Mouse (Mus musculus) neural tube, embryonic 14.5 days (tissue): ENCODE results near the gene Tet1. TPM values are rescaled to one million over a fixed set of nuclear protein-coding genes. Genes with fewer than 3 reads are reported as not detected.

ENCODE experiments used
- ATAC-seq: fragments of 200-750 bp; cut with Nextera tagmentation; 2 replicates; pipeline ENCODE4 v1.8.0; 2017; ENCODE audit warnings: low read depth, mild to moderate bottlenecking, moderate TSS enrichment, moderate library complexity
- H3K27ac ChIP-seq: fragments of 300-500 bp; sonication (generic); 2 replicates; pipeline ENCODE4 v1.5.1; 2014; ENCODE audit warnings: low read depth, mild to moderate bottlenecking, control low read depth, low read length, moderate library complexity, mixed read lengths
- H3K27me3 ChIP-seq: fragments of 300-500 bp; sonication (generic); 2 replicates; pipeline ENCODE4 v1.6.1; 2014; ENCODE audit warnings: low read length; ENCODE audit not compliant: control insufficient read depth, insufficient read depth
- H3K36me3 ChIP-seq: fragments of 300-500 bp; sonication (generic); 2 replicates; pipeline ENCODE4 v1.6.1; 2014; ENCODE audit warnings: low read length, mixed read lengths; ENCODE audit not compliant: control insufficient read depth, insufficient read depth
- H3K4me1 ChIP-seq: fragments of 300-500 bp; sonication (generic); 2 replicates; pipeline ENCODE4 v1.6.1; 2014; ENCODE audit warnings: low read length; ENCODE audit not compliant: control insufficient read depth, insufficient read depth
- H3K4me2 ChIP-seq: fragments of 300-500 bp; sonication (generic); 2 replicates; pipeline ENCODE4 v1.6.1; 2014; ENCODE audit warnings: mild to moderate bottlenecking, low read depth, low read length, control low read depth
- H3K4me3 ChIP-seq: fragments of 300-500 bp; sonication (generic); 2 replicates; pipeline ENCODE4 v1.5.1; 2014; ENCODE audit warnings: low read depth, low read length, control low read depth, mixed read lengths
- H3K9ac ChIP-seq: fragments of 300-500 bp; sonication (generic); replicated peaks from 2 replicates; pipeline ENCODE4 v1.6.1; 2014; ENCODE audit warnings: low read depth, mild to moderate bottlenecking, control low read depth, low read length, mixed read lengths
- H3K9me3 ChIP-seq: fragments of 300-500 bp; sonication (generic); 2 replicates; pipeline ENCODE4 v1.6.1; 2016; ENCODE audit warnings: low read length; ENCODE audit not compliant: control insufficient read depth
- WGBS: fragments of 180-500 bp; shearing (Covaris S2); extraction: QIAGEN DNeasy Blood & Tissue Kit; methylation state at CpG from one replicate; pipeline ENCODE4 v1.1.7; 2014; 5-methylcytosine and 5-hydroxymethylcytosine counted together
- polyA plus RNA-seq: library from polyadenylated mRNA; unstranded; fragments of >200 nt; fragmentation: Nextera tagmentation; extraction: Ambion mirVana; gene quantifications from 2 replicates; pipeline ENCODE4 v1.2.1, GENCODE M21; 2014

The Tet1 gene
- polyA plus RNA-seq, 1 experiment from 2014 or later: 47.9 TPM

DNA sequence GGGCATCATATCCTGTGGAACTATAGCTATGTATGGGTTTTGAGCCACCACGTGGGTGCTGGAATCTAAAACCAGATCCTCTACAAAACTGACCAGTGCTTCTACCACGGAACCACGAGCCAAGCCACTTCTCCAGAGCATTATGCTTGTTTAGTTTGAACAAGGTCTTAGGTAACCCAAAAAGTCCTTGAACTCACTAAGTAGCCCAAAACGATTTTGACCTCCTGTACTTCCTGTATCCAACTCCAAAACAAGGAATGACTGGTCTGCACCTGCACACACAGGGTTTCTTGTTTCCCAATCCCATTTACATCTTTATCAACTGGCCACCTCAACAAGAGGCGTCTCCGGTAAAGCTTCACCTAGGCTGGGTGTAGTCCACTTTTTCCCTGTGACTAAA, 13.4 kb downstream of the Tet1 start:
- Histone ChIP-seq H3K27me3 (no peaks in the 10 kb centered on the region), H3K9ac (no peak overlapping the region), H3K36me3 (no peaks in the 10 kb centered on the region), H3K4me2 (no peak overlapping the region), H3K27ac (no peak overlapping the region), H3K4me3 (no peak overlapping the region), H3K9me3 (no peaks in the 10 kb centered on the region), H3K4me1 (no peaks in the 10 kb centered on the region)
- ATAC-seq: no peak
- WGBS: 83% methylated on average over 6 of the region's 6 CpGs

DNA sequence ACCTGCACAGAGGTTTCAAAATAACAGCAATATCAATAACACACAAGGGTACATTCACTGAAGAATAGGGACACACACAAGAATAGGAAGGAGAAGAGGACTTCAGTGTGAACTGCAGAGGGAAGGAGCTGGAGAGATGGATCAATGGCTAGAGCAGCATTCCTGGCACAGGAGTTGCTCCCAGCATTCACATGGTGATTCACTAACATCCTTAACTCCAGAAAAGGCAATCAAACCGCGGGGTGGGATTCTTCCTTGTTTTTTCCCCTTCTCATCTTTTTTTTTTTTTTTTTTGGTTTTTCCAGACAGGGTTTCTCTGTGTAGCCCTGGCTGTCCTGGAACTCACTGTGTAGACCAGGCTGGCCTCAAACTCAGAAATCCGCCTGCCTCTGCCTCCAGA, 14.3 kb downstream of the Tet1 start:
- ATAC-seq: no peak
- WGBS: 75% methylated on average over 3 of the region's 3 CpGs
- H3K9ac ChIP-seq: no peak overlapping the region

DNA sequence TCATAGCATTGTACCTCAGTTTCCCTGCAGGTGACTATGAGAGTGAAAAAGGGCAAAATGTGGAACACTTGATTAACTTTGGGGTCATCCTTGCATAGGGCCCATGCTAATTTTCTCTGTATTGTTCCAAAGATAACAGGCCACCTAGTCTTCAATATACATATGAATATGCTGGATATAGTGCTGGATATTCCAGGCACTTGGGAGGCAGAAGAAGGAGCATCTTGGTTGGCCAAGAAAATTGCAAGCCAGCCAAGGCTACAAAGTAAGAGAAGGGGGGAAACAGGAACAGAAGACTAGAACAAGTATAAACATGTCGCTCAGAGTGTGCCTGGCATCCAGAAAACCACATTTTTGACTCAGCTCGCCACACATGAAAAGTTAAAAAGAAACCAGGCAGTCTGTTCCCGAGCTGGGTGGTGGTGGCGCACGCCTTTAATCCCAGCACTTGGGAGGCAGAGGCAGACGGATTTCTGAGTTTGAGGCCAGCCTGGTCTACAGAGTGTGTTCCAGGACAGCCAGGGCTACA, 15.4 kb downstream of the Tet1 start:
- ATAC-seq: no peak
- 82% methylated on average over 6 of the region's 6 CpGs for WGBS
- no peaks in the 10 kb centered on the region for H3K27me3 ChIP-seq
- H3K4me2 ChIP-seq: no peak overlapping the region
- no peak overlapping the region for H3K27ac ChIP-seq
- H3K36me3 ChIP-seq: no peaks in the 10 kb centered on the region
- no peaks in the 10 kb centered on the region for H3K4me1 ChIP-seq
- no peak overlapping the region for H3K9ac ChIP-seq
- H3K9me3 ChIP-seq: no peaks in the 10 kb centered on the region
- H3K4me3 ChIP-seq: no peak overlapping the region

More for the DNA sequence above, 14.3 kb downstream of the Tet1 start:
- no peak overlapping the region for H3K4me3 ChIP-seq
- no peak overlapping the region for H3K27ac ChIP-seq
- no peaks in the 10 kb centered on the region for H3K36me3 ChIP-seq
- no peaks in the 10 kb centered on the region for H3K4me1 ChIP-seq
- H3K27me3 ChIP-seq: no peaks in the 10 kb centered on the region
- no peak overlapping the region for H3K4me2 ChIP-seq
- H3K9me3 ChIP-seq: no peaks in the 10 kb centered on the region

DNA sequence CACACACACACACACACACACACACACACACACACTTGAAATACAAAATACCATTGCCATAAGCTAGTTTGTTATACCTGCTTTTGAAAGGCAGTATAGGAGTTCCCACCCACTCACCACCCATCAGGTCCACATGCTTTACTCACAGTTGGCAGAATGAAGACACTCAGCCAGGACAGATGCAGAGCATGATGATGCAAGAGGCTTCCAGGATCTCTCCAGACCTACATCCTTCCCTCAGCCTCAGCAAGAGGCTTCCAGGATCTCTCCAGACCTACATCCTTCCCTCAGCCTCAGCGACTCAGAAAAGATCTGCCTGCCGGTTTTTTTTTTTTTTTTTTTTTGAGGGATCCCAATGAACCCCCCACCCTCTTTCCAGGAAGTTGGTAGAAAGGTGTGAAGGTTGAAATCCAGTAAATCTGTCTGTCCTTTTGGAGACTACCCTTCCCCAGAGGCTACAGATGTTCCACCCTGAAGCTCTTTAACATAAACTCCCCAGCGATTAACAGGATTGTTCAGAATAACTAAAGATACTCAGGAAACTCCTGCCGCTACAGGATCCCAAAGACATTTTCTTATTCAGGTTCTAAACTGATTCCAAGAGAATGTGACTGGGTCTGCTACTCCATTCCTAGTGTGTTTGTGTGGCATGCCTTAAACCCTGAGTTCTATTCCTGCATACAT, 16.1 kb downstream of the Tet1 start:
- WGBS: 24% methylated on average over 4 of the region's 4 CpGs

DNA sequence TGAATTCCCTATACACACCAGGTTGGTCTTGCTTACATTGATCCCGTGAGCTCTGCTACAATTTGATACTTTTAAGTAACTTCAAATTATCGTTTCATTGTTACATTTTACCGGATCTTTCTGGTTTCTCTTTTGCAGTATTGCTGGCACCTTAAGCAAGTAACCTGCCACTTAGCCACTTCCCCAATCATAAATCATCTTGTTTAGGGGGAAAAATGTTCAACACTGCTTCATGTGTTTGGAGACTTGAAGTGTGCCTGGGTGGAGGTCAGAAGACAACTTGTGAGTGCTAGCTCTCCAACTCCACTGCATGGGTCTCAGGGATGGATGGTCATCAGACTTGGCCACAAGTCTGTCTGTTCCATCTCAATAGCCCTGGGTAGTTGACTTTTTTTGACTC, 17.8 kb downstream of the Tet1 start:
- Histone ChIP-seq H3K4me1 (peaks cover 6% of the 10 kb centered on the region; the same call in 1 of the 2 replicates), H3K27me3 (peaks cover 4% of the 10 kb centered on the region; the same call in 1 of the 2 replicates), H3K27ac (no peak overlapping the region), H3K9ac (no peak overlapping the region), H3K4me3 (no peak overlapping the region), H3K4me2 (no peak overlapping the region), H3K9me3 (no peaks in the 10 kb centered on the region), H3K36me3 (no peaks in the 10 kb centered on the region)
- WGBS: 92% methylated on average over 3 of the region's 3 CpGs
- no peak for ATAC-seq

More for the DNA sequence above, 16.1 kb downstream of the Tet1 start:
- Histone ChIP-seq H3K27ac (no peak overlapping the region), H3K9me3 (no peaks in the 10 kb centered on the region), H3K9ac (no peak overlapping the region), H3K36me3 (no peaks in the 10 kb centered on the region), H3K4me1 (no peaks in the 10 kb centered on the region), H3K27me3 (no peaks in the 10 kb centered on the region), H3K4me2 (no peak overlapping the region), H3K4me3 (no peak overlapping the region)
- ATAC-seq: no peak

DNA sequence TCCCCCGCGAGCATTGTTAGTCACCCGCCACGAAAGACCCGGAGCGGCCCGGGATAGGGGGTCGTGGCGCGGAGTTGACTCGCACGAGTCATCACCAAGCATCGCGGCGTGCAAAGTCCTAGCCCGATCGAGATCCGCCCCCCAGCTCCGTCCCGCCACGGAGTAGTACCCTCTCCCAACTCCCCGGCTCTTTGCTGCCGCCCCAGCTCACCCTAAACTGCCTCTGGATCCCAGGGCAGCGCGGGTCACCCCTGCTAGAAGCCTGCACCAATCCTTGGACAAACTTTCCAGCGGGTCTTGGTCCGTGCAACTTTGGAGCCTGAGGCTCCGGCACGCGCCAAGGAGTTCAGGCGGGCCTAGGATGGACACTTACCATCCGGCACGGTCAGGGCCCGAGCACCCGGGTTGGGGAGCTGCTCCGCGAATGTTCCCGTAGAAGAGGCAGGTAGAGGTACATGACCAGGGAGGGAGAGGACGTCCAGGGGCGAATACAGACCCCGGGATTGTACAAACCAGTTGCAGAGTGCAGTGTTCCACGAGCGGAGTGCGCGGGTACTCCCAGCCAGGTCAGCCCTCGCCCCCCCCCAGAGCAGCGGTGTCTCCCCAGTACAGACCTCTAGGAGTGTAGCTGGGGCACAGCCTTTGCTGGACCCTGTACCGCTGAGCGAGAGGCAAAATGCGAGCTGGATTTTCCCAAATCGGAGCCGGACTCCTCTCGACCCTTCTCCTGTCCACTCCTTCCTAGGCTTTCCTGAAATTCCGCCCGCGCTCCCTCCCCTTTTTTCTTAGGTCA, 21.8 kb downstream of the Tet1 start:
- H3K27ac ChIP-seq: no peak overlapping the region
- H3K4me2 ChIP-seq: peak overlapping the region; percentile 96
- H3K27me3 ChIP-seq: peaks cover 6% of the 10 kb centered on the region
- H3K4me1 ChIP-seq: peaks cover 9% of the 10 kb centered on the region; the same call in 1 of the 2 replicates
- peak; percentile 82 for ATAC-seq
- H3K36me3 ChIP-seq: no peaks in the 10 kb centered on the region
- H3K4me3 ChIP-seq: peak overlapping the region; percentile 49
- WGBS: under 1% methylated on average over 55 of the region's 56 CpGs
- peak overlapping the region; percentile 41 for H3K9ac ChIP-seq
- no peaks in the 10 kb centered on the region for H3K9me3 ChIP-seq

DNA sequence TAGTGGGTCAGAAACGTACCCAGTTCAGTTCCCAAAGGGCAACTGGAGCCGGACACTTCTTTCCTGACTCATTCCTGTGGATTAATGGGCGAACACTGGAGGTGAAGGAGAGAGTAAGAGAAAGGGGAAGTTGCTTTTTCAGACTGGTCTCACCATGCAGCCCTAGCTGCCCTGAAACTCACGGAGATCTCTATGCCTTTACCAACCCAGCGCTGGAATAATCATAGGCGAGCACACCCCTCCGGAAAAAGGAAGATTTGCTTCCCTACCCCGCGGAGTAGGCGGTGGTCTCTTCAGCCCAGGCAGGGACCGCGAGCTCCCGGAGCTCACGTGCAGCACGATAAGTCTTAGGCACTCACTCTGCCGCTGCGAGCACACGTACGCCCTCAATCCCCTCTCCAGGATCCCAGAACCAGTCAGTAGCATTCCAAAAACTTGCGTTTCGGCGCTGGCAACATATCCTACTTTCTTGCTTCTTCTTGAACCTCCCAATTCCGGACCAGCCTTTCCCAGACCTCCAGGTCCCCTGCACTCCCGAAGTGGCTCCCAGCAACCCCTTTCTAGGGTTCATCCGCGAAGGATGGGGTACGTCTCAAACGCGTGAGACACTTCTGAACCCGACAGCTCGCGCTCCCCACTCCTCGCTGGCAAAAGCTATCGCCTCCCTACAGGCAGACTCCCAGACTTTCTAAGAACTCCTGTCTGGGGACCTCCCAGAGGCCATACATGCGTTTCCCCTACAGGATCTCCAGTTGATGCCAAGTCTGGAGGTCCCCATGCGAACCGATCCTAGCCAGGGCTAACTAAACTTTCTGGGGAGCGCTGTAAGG, 22.6 kb downstream of the Tet1 start:
- Histone ChIP-seq H3K9ac (peak overlapping the region; percentile 41), H3K4me2 (peak overlapping the region; percentile 96), H3K4me1 (peaks cover 9% of the 10 kb centered on the region; the same call in 1 of the 2 replicates), H3K27me3 (peaks cover 6% of the 10 kb centered on the region), H3K36me3 (no peaks in the 10 kb centered on the region), H3K27ac (no peak overlapping the region), H3K9me3 (no peaks in the 10 kb centered on the region), H3K4me3 (peak overlapping the region; percentile 49)
- under 1% methylated on average over 38 of the region's 38 CpGs for WGBS
- ATAC-seq: peak; percentile 32

DNA sequence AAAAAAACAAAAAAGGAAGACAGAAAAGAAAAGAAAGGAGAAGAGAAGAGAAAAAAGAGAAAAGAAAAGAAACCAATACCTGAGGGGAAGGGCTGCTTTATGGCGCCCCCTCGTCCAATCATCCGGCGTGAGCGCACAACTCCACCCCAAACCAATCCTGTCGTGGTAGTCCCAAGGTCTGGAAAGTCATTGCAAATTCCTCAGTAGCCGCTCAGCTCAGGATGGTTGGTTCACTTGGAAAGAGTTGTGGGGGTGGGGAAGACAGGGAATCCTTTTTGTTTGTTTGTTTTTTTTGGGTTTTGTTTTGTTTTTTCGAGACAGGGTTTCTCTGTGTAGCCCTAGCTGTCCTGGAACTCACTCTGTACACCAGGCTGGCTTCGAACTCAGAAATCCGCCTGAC, 23.3 kb downstream of the Tet1 start:
- H3K4me1 ChIP-seq: peaks cover 9% of the 10 kb centered on the region; the same call in 1 of the 2 replicates
- 27% methylated on average over 10 of the region's 10 CpGs for WGBS
- H3K9me3 ChIP-seq: no peaks in the 10 kb centered on the region
- no peak overlapping the region for H3K27ac ChIP-seq
- H3K36me3 ChIP-seq: no peaks in the 10 kb centered on the region
- peaks cover 6% of the 10 kb centered on the region for H3K27me3 ChIP-seq
- no peak overlapping the region for H3K9ac ChIP-seq
- ATAC-seq: no peak
- H3K4me3 ChIP-seq: peak overlapping the region; percentile 49; the same call in 1 of the 2 replicates
- peak overlapping the region; percentile 96; the same call in 1 of the 2 replicates for H3K4me2 ChIP-seq
